Mouse (Mus musculus) kidney, postnatal 4 days (tissue): Measurements from ENCODE around the gene Cemip.
A peak's percentile ranks its signal among the peaks of the same experiment; 100 is the strongest.
"Not testable (repeated sequence)": the region's sequence is repeated elsewhere in the genome, so short reads cannot be mapped to it uniquely, and the experiment has no call there.

Source experiments
- DNase-seq, 2 experiments: peaks; one replicate each; pipeline ENCODE4 v3.0.0; 2021; ENCODE audit warnings: mixed read lengths in 2 of 2

Cemip gene

GRCm38 (mm10) chr7:83889946-83890345 is 196.4 kb downstream of the Cemip start:
- not testable (repeated sequence) for DNase-seq

- DNase-seq = peak; percentile 29 to 42
Observed at GRCm38 (mm10) chr7:83889383-83889782, 196.9 kb downstream of the Cemip start.

- peak; percentile 22 to 45 for DNase-seq
Observed at GRCm38 (mm10) chr7:83886366-83887129, 199.8 kb downstream of the Cemip start.

- DNase-seq = no peak
Observed at GRCm38 (mm10) chr7:83885835-83886234, 200.5 kb downstream of the Cemip start.

- DNase-seq = peak in 1 of 2 experiments; percentile 10
Observed at GRCm38 (mm10) chr7:83884921-83885532, 201.3 kb downstream of the Cemip start.

GRCm38 (mm10) chr7:83884021-83884658 is 202.2 kb downstream of the Cemip start, which contains the start of the genes Tlnrd1 and Mesd:
TSS of gene Tlnrd1 (minus strand) at chr7:83884305.
TSS of gene Mesd (plus strand) at chr7:83884466.
- DNase-seq = peak; percentile 90 to 94

- peak; percentile 80 to 89 for DNase-seq
Observed at GRCm38 (mm10) chr7:83883276-83884020, 202.9 kb downstream of the Cemip start.
